Mouse (Mus musculus) lung, postnatal 0 days (tissue): Measurements from ENCODE around the gene Tbc1d30.

ENCODE experiments used
- CTCF ChIP-seq: IDR thresholded peaks from 2 replicates; pipeline ENCODE4 v1.5.1; 2016; ENCODE audit warnings: antibody characterized with exemption, mild to moderate bottlenecking
- EP300 ChIP-seq: IDR thresholded peaks from 2 replicates; pipeline ENCODE4 v1.6.1; 2016; ENCODE audit warnings: antibody characterized with exemption, mild to moderate bottlenecking, control low read depth

- TF ChIP-seq CTCF, result no peak
- TF ChIP-seq EP300, result no peak
Observed at GRCm38 (mm10) chr10:121385695-121386094, 34.6 kb upstream of the Tbc1d30 start.
